Mouse (Mus musculus) olfactory bulb, adult 2 months (tissue): Measurements from ENCODE around the gene Slc2a5. TPM values are rescaled to one million over a fixed set of nuclear protein-coding genes. Genes with fewer than 3 reads are reported as not detected.

Source experiments
- H3K27ac ChIP-seq: fragments of 200-500 bp; 2 replicates; pipeline ENCODE4 v1.5.1; 2012; ENCODE audit warnings: low read depth, low read length; ENCODE audit not compliant: insufficient read depth
- H3K4me1 ChIP-seq: fragments of 200-500 bp; 2 replicates; pipeline ENCODE4 v1.6.1; 2012; ENCODE audit warnings: low read length; ENCODE audit not compliant: control insufficient read depth, insufficient read depth
- H3K4me3 ChIP-seq: fragments of 200-500 bp; 2 replicates; pipeline ENCODE4 v1.5.1; 2012; ENCODE audit warnings: mild to moderate bottlenecking, low read depth, low read length, moderate library complexity; ENCODE audit not compliant: insufficient read depth
- CTCF ChIP-seq: fragments of 200-500 bp; IDR thresholded peaks from 2 replicates; pipeline ENCODE4 v1.5.1; 2012; ENCODE audit warnings: low read depth, mild to moderate bottlenecking, low read length, moderate library complexity; ENCODE audit not compliant: insufficient read depth
- POLR2A ChIP-seq: fragments of 200-500 bp; IDR thresholded peaks from 2 replicates; pipeline ENCODE4 v1.6.1; 2012; ENCODE audit warnings: mild to moderate bottlenecking, low read depth, low read length, moderate library complexity; ENCODE audit not compliant: insufficient read depth
- WGBS: fragments of 180-500 bp; shearing (Covaris S2); methylation state at CpG from one replicate; pipeline ENCODE4 v1.1.7; 2018; 5-methylcytosine and 5-hydroxymethylcytosine counted together
- polyA plus RNA-seq: library from polyadenylated mRNA; stranded (reverse); fragments of >200 nt; gene quantifications from 2 replicates; pipeline ENCODE4 v1.2.4, GENCODE M21; 2012; ENCODE audit warnings: low replicate concordance; ENCODE audit not compliant: missing spikeins, insufficient read depth, insufficient read length

Slc2a5 gene
- polyA plus RNA-seq, 1 experiment, result not detected

GRCm38 (mm10) chr4:150172107-150172506 is 53.0 kb downstream of the Slc2a5 start:
- Histone ChIP-seq H3K4me1 (peaks cover 4% of the 10 kb centered on the region), H3K27ac (no peak overlapping the region), H3K4me3 (no peak overlapping the region)
- 86% methylated on average over 8 of the region's 8 CpGs for WGBS
- no peak for TF ChIP-seq POLR2A
- TF ChIP-seq CTCF, result no peak

- peaks cover 4% of the 10 kb centered on the region for H3K4me1 ChIP-seq
- TF ChIP-seq POLR2A (no peak), CTCF (no peak)
- no peak overlapping the region for H3K27ac ChIP-seq
- 63% methylated on average over 10 of the region's 10 CpGs for WGBS
- no peak overlapping the region for H3K4me3 ChIP-seq
These were observed 54.2 kb downstream of the Slc2a5 start for GRCm38 (mm10) chr4:150173281-150173680.

- Histone ChIP-seq H3K27ac (no peak overlapping the region), H3K4me1 (peaks cover 4% of the 10 kb centered on the region), H3K4me3 (no peak overlapping the region)
- WGBS, result 94% methylated on average over 14 of the region's 14 CpGs
- no peak for TF ChIP-seq CTCF
- TF ChIP-seq POLR2A, result no peak
These were observed 54.9 kb downstream of the Slc2a5 start for GRCm38 (mm10) chr4:150174027-150174426.

DNA sequence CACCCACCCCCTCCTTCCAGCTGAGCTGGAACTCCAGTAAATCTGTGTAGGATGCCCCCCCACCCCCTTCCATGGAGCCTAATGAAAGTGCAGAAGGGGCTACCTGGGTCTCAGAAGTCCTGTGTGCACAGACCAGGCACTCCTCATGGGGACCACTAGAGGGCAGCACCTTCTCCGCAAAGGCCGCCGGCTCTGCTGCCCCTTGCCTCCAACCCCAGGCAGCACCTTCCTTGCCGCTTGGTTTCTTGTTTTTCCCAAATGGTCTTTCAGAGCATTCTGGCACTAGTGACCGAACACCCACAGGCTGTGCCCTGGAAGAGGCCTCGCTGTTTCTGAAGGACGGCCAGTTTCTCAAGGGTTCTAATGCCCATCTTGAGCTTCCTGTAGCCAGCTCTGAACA is 57.5 kb downstream of the Slc2a5 start:
- TF ChIP-seq POLR2A (no peak), CTCF (peak; percentile 78)
- WGBS, result 6% methylated on average over 7 of the region's 7 CpGs
- peaks cover 4% of the 10 kb centered on the region for H3K4me1 ChIP-seq
- no peak overlapping the region for H3K4me3 ChIP-seq
- no peak overlapping the region for H3K27ac ChIP-seq

DNA sequence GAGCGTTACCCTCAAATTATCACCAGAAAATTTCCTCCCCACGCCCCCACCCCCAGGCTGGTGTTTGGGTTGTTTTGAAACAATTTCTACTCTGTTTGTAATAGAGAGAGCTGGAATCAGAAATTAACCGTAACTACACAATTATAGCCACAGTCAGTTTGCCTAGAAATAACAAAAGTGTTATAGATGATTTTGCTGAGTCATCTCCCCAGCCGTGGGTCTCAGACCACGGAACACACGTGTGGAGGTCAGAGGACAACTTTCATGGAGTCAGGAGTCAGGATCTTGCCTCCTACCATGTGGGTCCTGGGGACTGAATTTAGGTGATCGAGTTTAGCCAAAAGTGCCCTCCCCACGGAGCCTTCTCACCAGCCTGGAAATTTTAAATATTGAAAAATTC is 58.0 kb downstream of the Slc2a5 start:
- Histone ChIP-seq H3K27ac (no peak overlapping the region), H3K4me1 (peaks cover 4% of the 10 kb centered on the region), H3K4me3 (no peak overlapping the region)
- TF ChIP-seq CTCF (no peak), POLR2A (no peak)
- 69% methylated on average over 8 of the region's 8 CpGs for WGBS

DNA sequence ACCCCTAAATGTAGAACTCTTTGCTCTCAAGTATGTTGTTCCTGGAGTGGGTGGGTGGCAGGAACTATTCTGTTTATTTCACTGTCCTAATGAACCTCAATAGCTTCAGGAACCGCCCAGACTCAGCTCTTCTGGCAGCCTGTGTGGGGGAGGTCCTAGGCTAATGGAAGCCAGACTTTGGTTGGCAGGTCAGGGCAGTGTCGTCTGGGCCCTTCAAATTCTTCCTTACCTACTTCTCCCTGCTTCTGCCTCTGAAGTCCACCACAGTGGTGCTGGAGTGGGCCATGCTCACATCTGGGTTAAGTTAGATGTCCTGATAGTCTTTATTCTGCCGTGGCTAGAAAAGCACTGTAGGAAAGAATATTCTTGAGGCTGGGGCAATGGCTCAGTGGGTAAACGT is 59.0 kb downstream of the Slc2a5 start:
- 80% methylated on average over 4 of the region's 4 CpGs for WGBS

DNA sequence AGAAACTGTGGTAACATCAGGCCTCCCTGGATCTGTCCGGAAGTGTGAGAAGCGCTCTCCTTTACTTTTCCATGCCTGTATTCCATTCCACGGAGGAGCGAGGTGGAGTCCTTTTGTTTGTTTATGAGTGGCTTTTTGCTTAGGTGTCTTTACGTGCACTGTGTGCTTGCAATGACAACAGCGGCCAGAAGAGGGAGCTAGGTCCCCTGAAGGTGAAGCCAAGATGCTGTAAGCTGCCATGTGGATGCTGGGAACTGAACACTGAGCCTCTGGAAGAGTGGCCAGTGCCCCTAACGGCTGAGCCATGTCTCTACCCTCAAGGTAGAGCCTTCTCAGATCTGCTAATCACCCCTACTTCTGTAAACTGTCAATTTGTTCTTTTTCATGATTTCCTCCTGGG is 62.2 kb downstream of the Slc2a5 start:
- Histone ChIP-seq H3K27ac (no peak overlapping the region), H3K4me1 (peaks cover 4% of the 10 kb centered on the region), H3K4me3 (no peak overlapping the region)
- TF ChIP-seq POLR2A (no peak), CTCF (no peak)
- WGBS, result 87% methylated on average over 7 of the region's 7 CpGs

More for the DNA sequence above, 59.0 kb downstream of the Slc2a5 start:
- no peak for TF ChIP-seq CTCF
- no peak for TF ChIP-seq POLR2A
- no peak overlapping the region for H3K4me3 ChIP-seq
- peaks cover 4% of the 10 kb centered on the region for H3K4me1 ChIP-seq
- H3K27ac ChIP-seq, result no peak overlapping the region

DNA sequence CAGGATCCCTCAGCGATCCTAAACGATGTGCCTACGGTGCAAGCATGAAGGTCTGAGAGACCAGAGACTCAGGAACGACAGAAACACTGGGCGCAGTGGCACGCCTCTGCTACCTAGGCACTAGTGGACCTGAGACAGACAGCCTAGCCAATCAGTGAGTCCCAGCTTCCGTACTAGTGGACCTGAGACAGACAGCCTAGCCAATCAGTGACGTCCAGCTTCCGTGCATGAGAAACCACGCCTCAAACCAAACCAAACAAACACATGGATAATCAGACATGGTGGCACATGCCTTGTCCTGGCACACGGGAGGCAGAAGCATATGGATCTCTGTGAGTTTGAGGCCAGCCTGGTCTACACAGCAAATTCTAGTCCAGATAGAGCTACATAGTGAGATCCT is 69.2 kb downstream of the Slc2a5 start:
- 56% methylated on average over 11 of the region's 11 CpGs for WGBS

GRCm38 (mm10) chr4:150192199-150192598 is 73.1 kb downstream of the Slc2a5 start:
- no peak for TF ChIP-seq CTCF
- no peak for TF ChIP-seq POLR2A
- 88% methylated on average over 6 of the region's 6 CpGs for WGBS
- Histone ChIP-seq H3K4me3 (no peak overlapping the region), H3K27ac (no peak overlapping the region), H3K4me1 (no peaks in the 10 kb centered on the region)

More for the DNA sequence above, 69.2 kb downstream of the Slc2a5 start:
- H3K4me3 ChIP-seq, result no peak overlapping the region
- no peaks in the 10 kb centered on the region for H3K4me1 ChIP-seq
- H3K27ac ChIP-seq, result no peak overlapping the region
- TF ChIP-seq POLR2A (no peak), CTCF (no peak)

Other genes with a start within 250 kb of the Slc2a5 start
- not detected in 2 replicates for gene Spsb1, start 164.2 kb upstream of the Slc2a5 start, polyA plus RNA-seq
- gene H6pd, start 110.3 kb upstream of the Slc2a5 start, polyA plus RNA-seq, result 170 TPM in 1 of 2 replicates, not detected in the other
- gene Gpr157, start 31.9 kb upstream of the Slc2a5 start, polyA plus RNA-seq, result not detected in 2 replicates
- gene Slc2a7, start 29.7 kb downstream of the Slc2a5 start, polyA plus RNA-seq, result not detected in 2 replicates
- not detected in 2 replicates for gene Car6, start 82.0 kb downstream of the Slc2a5 start, polyA plus RNA-seq
- gene Eno1, start 117.4 kb downstream of the Slc2a5 start, polyA plus RNA-seq, result 1,081 TPM in 1 of 2 replicates, not detected in the other
- gene Rere, start 162.4 kb downstream of the Slc2a5 start, polyA plus RNA-seq, result 249 and 288 TPM in 2 replicates